Mouse (Mus musculus) adrenal gland, adult 18-20 months (tissue): Measurements from ENCODE around the gene Il12rb1. TPM values are rescaled to one million over a fixed set of nuclear protein-coding genes. Genes with fewer than 3 reads are reported as not detected.

Experiments
- DNase-seq, 2 experiments: peaks; one replicate each; pipeline ENCODE4 v3.0.0; 2021 to 2022; ENCODE audit warnings: low spot score in 2 of 2
- microRNA-seq, 2 experiments: library from miRNA; unstranded; fragments of <30 nt; microRNA quantifications; one replicate each; pipeline ENCODE4 v1.2.0; 2021; ENCODE audit warnings: borderline number of aligned reads in 2 of 2
- total RNA-seq, 2 experiments: library from RNA; stranded (reverse); gene quantifications; 1 replicate in 1 of 2; 2 replicates in 1 of 2; pipeline ENCODE4 v1.2.3; 2021

Gene Il12rb1
- total RNA-seq, 2 experiments from 2014 or later: 0.66 to 0.77 TPM

- peak; percentile 62 to 69 for DNase-seq
Measured at GRCm38 (mm10) chr8:70869601-70870041, 61.4 kb downstream of the Il12rb1 start.

Small RNA genes within 50 kb of the gene (microRNA-seq; reads per million reads assigned to microRNA genes)
- 1.8 to 3.3 reads per million in 2 experiments for gene Mir7240

Other genes starting within 250 kb of the Il12rb1 start
- gene Isyna1, start 214.1 kb upstream of the Il12rb1 start, total RNA-seq: 100 to 1,000 TPM; 115 to 165 TPM
- 10 to 100 TPM; 78.5 to 86.9 TPM for gene Ssbp4, start 199.6 kb upstream of the Il12rb1 start, total RNA-seq
- 1 to 10 TPM; 1.4 to 3.0 TPM for gene Lrrc25, start 192.3 kb upstream of the Il12rb1 start, total RNA-seq
- gene Gdf15, start 176.0 kb upstream of the Il12rb1 start, total RNA-seq: 1 to 10 TPM; 2.2 to 6.4 TPM
- gene Pgpep1, start 148.1 kb upstream of the Il12rb1 start, total RNA-seq: 100 to 1,000 TPM; 101 to 153 TPM
- gene Lsm4, start 135.2 kb upstream of the Il12rb1 start, total RNA-seq: 10 to 100 TPM; 73.2 to 75.9 TPM
- 100 to 1,000 TPM; 228 to 252 TPM for gene Jund, start 109.5 kb upstream of the Il12rb1 start, total RNA-seq
- gene Iqcn, start 105.0 kb upstream of the Il12rb1 start, total RNA-seq: under 1 TPM in 1 of 2 experiments, not detected in 1; 0.10 TPM
- under 1 TPM in 1 of 2 experiments, not detected in 1; 0.53 TPM for gene Gm3336, start 89.9 kb upstream of the Il12rb1 start, total RNA-seq
- gene Pde4c, start 84.7 kb upstream of the Il12rb1 start, total RNA-seq: under 1 TPM; 0.42 to 0.86 TPM
- gene Rab3a, start 53.8 kb upstream of the Il12rb1 start, total RNA-seq: 10 to 100 TPM; 52.4 to 60.4 TPM
- gene Mpv17l2, start 47.5 kb upstream of the Il12rb1 start, total RNA-seq: 100 to 1,000 TPM in 1 of 2 experiments, 10 to 100 TPM in 1; 94.9 to 120 TPM
- 10 to 100 TPM; 30.5 to 36.5 TPM for gene Pik3r2, start 31.7 kb upstream of the Il12rb1 start, total RNA-seq
- gene Mast3, start 3.4 kb upstream of the Il12rb1 start, total RNA-seq: 10 to 100 TPM; 15.6 to 16.7 TPM
- gene Arrdc2, start 31.3 kb downstream of the Il12rb1 start, total RNA-seq: 1 to 10 TPM; 8.3 to 8.7 TPM
- gene Kcnn1, start 54.8 kb downstream of the Il12rb1 start, total RNA-seq: 1 to 10 TPM; 2.2 to 2.8 TPM
- 10 to 100 TPM; 58.9 to 59.3 TPM for gene Ccdc124, start 65.5 kb downstream of the Il12rb1 start, total RNA-seq
- gene Slc5a5, start 84.3 kb downstream of the Il12rb1 start, total RNA-seq: not detected
- gene Rpl18a, start 89.0 kb downstream of the Il12rb1 start, total RNA-seq: 1,000 to 10,000 TPM; 1,253 to 1,401 TPM
- gene Map1s, start 97.5 kb downstream of the Il12rb1 start, total RNA-seq: 10 to 100 TPM; 34.3 to 39.5 TPM